Mouse (Mus musculus) hindbrain, embryonic 14.5 days (tissue): ENCODE measurements around the gene Etl4. TPM values are rescaled to one million over a fixed set of nuclear protein-coding genes. Genes with fewer than 3 reads are reported as not detected.

Experiments
- ATAC-seq: fragments of 200-750 bp; cut with Nextera tagmentation; 2 replicates; pipeline ENCODE4 v1.8.0; 2017; ENCODE audit warnings: moderate number of reproducible peaks, mild to moderate bottlenecking, moderate TSS enrichment, moderate library complexity; ENCODE audit not compliant: low FRiP score
- DNase-seq: peaks from one replicate; pipeline ENCODE4 v3.0.0-alpha.2; 2015; ENCODE audit warnings: low spot score
- H3K27ac ChIP-seq: fragments of 300-500 bp; sonication (generic); 2 replicates; pipeline ENCODE4 v1.5.1; 2014; ENCODE audit warnings: mild to moderate bottlenecking, moderate library complexity
- H3K27me3 ChIP-seq: fragments of 300-500 bp; sonication (generic); 2 replicates; pipeline ENCODE4 v1.6.1; 2014; ENCODE audit warnings: mild to moderate bottlenecking, low read length, mixed read lengths; ENCODE audit not compliant: control insufficient read depth, insufficient read depth
- H3K36me3 ChIP-seq: fragments of 300-500 bp; sonication (generic); replicated peaks from 2 replicates; pipeline ENCODE4 v1.6.1; 2014; ENCODE audit not compliant: control insufficient read depth, insufficient read depth
- H3K4me1 ChIP-seq: fragments of 300-500 bp; sonication (generic); replicated peaks from 2 replicates; pipeline ENCODE4 v1.6.1; 2014; ENCODE audit warnings: antibody characterized with exemption, low read length, mixed read lengths; ENCODE audit not compliant: control insufficient read depth, insufficient read depth
- H3K4me2 ChIP-seq: fragments of 300-500 bp; sonication (generic); replicated peaks from 2 replicates; pipeline ENCODE4 v1.6.1; 2014; ENCODE audit warnings: mild to moderate bottlenecking, moderate library complexity
- H3K4me3 ChIP-seq: fragments of 300-500 bp; sonication (generic); replicated peaks from 2 replicates; pipeline ENCODE4 v1.5.1; 2014; ENCODE audit warnings: mild to moderate bottlenecking, low read length
- H3K9ac ChIP-seq: fragments of 300-500 bp; sonication (generic); 2 replicates; pipeline ENCODE4 v1.6.1; 2014
- H3K9me3 ChIP-seq: fragments of 300-500 bp; sonication (generic); 2 replicates; pipeline ENCODE4 v1.6.1; 2016; ENCODE audit warnings: low read length; ENCODE audit not compliant: control insufficient read depth
- WGBS: fragments of 180-500 bp; shearing (Covaris S2); extraction: QIAGEN DNeasy Blood & Tissue Kit; methylation state at CpG from one replicate; pipeline ENCODE4 v1.1.7; 2014; 5-methylcytosine and 5-hydroxymethylcytosine counted together
- polyA plus RNA-seq: library from polyadenylated mRNA; unstranded; fragments of >200 nt; fragmentation: Nextera tagmentation; extraction: Ambion mirVana; gene quantifications from 2 replicates; pipeline ENCODE4 v1.2.1, GENCODE M21; 2014

The Etl4 gene
- polyA plus RNA-seq, 1 experiment from 2014 or later, result 5.9 TPM

GRCm38 (mm10) chr2:20276124-20276523 is 366.5 kb downstream of the Etl4 start:
- WGBS, result 58% methylated on average over 2 of the region's 2 CpGs
- Histone ChIP-seq H3K27ac (no peak overlapping the region), H3K27me3 (no peaks in the 10 kb centered on the region), H3K4me1 (no peaks in the 10 kb centered on the region), H3K36me3 (no peaks in the 10 kb centered on the region), H3K9me3 (no peaks in the 10 kb centered on the region), H3K9ac (no peak overlapping the region), H3K4me3 (no peak overlapping the region), H3K4me2 (no peak overlapping the region)
- peak; percentile 80 for DNase-seq
- no peak for ATAC-seq

- no peak overlapping the region for H3K4me3 ChIP-seq
- WGBS, result 70% methylated on average over 2 of the region's 2 CpGs
- no peak overlapping the region for H3K4me2 ChIP-seq
- no peaks in the 10 kb centered on the region for H3K36me3 ChIP-seq
- no peak for ATAC-seq
- H3K9me3 ChIP-seq, result no peaks in the 10 kb centered on the region
- no peak overlapping the region for H3K9ac ChIP-seq
- H3K4me1 ChIP-seq, result no peaks in the 10 kb centered on the region
- H3K27me3 ChIP-seq, result no peaks in the 10 kb centered on the region
- H3K27ac ChIP-seq, result no peak overlapping the region
- DNase-seq, result no peak
Measured at GRCm38 (mm10) chr2:20281903-20282302, 372.3 kb downstream of the Etl4 start.

GRCm38 (mm10) chr2:20284425-20284824 is 374.8 kb downstream of the Etl4 start:
- DNase-seq (no peak), ATAC-seq (no peak)
- no peaks in the 10 kb centered on the region for H3K36me3 ChIP-seq
- no peak overlapping the region for H3K9ac ChIP-seq
- no peak overlapping the region for H3K4me2 ChIP-seq
- no peak overlapping the region for H3K4me3 ChIP-seq
- no peaks in the 10 kb centered on the region for H3K4me1 ChIP-seq
- H3K9me3 ChIP-seq, result no peaks in the 10 kb centered on the region
- WGBS, result 79% methylated on average over 2 of the region's 2 CpGs
- H3K27ac ChIP-seq, result no peak overlapping the region
- no peaks in the 10 kb centered on the region for H3K27me3 ChIP-seq

DNA sequence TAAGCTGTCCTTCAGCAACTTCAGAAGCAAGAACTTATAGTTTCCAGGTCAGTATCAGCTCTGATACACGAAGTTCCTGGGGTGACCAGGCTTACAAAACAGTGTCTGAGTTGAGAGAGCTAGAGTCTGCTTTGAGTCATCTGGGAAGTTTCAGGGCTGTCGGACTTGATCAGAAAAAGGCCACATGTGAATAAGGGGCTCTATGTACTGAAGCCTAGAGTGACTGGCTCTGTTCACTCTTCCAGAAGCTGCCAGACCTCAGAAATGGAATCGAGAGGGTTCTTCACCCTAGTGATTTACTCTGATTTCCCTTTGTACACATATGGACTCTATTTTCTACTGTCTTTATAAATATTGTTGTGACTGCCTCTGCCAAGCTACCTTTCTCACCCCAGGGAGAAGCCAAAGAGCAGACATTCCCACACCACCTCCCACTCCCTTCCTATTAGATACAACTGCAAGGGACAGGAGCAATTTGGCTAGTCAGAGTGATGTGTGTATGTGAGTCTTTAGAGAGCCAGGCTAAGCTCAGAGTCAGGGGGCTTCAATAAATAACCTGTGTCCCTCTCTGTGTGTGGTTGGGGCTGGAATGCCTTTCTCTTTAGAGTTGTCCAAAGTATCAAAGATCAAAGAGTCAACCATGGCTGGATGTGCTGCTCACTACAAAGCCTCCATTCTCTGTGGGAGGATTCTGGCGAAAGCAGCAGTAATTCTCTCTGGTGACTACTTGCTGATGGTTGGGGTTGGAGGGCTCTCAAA is 381.6 kb downstream of the Etl4 start:
- H3K4me2 ChIP-seq, result no peak overlapping the region
- H3K4me1 ChIP-seq, result no peaks in the 10 kb centered on the region
- no peak overlapping the region for H3K27ac ChIP-seq
- WGBS, result 64% methylated on average over 4 of the region's 4 CpGs
- DNase-seq (no peak), ATAC-seq (no peak)
- H3K9me3 ChIP-seq, result no peaks in the 10 kb centered on the region
- no peaks in the 10 kb centered on the region for H3K36me3 ChIP-seq
- no peak overlapping the region for H3K4me3 ChIP-seq
- H3K9ac ChIP-seq, result no peak overlapping the region
- no peaks in the 10 kb centered on the region for H3K27me3 ChIP-seq

DNA sequence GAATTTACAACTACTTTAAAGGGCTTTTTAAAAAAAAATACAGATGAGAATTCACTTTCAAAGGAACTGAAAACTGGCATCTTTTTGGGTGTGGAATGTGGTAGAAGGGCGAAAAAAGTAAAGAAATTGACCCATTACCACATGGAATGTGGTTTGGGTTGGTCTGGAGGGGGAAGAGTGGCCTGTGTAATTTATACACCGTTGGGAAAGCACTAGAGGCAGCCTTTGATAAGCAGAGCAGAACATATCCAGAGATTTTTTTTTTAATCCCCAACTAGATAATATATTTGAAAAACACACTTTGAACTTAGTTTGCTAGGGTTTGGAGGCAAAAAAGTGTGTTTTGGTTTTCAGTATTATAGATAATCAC is 382.1 kb downstream of the Etl4 start:
- Histone ChIP-seq H3K9me3 (no peaks in the 10 kb centered on the region), H3K4me2 (no peak overlapping the region), H3K4me3 (no peak overlapping the region), H3K27me3 (no peaks in the 10 kb centered on the region), H3K27ac (no peak overlapping the region), H3K36me3 (no peaks in the 10 kb centered on the region), H3K4me1 (no peaks in the 10 kb centered on the region), H3K9ac (no peak overlapping the region)
- DNase-seq (no peak), ATAC-seq (no peak)
- 43% methylated on average over 2 of the region's 2 CpGs for WGBS

- no peak overlapping the region for H3K4me3 ChIP-seq
- ATAC-seq (no peak), DNase-seq (no peak)
- H3K27ac ChIP-seq, result no peak overlapping the region
- 84% methylated on average over 8 of the region's 8 CpGs for WGBS
- no peak overlapping the region for H3K4me2 ChIP-seq
- H3K9me3 ChIP-seq, result no peaks in the 10 kb centered on the region
- H3K4me1 ChIP-seq, result no peaks in the 10 kb centered on the region
- no peaks in the 10 kb centered on the region for H3K27me3 ChIP-seq
- H3K9ac ChIP-seq, result no peak overlapping the region
- no peaks in the 10 kb centered on the region for H3K36me3 ChIP-seq
Measured at GRCm38 (mm10) chr2:20293336-20293735, 383.8 kb downstream of the Etl4 start.

DNA sequence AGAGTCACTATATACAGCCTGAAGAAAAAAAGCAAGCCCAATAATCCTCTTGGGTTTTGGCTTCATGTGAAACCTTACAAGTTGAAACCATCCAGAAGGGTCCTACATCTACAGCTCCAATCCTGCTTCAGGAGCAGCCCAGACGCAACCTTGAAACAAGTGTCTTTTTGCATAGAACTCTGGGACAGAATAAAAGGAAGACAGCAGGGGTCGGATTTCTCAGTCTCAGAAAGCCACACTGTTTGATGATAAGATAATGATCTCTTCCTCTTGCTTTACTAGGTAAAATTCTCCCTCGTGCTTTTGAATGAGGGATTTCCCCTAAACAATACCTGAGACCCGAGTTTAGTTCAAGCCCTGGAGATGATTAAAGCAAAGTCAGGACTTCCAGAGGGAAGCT is 385.0 kb downstream of the Etl4 start:
- DNase-seq, result no peak
- Histone ChIP-seq H3K4me3 (no peak overlapping the region), H3K36me3 (no peaks in the 10 kb centered on the region), H3K4me2 (no peak overlapping the region), H3K27me3 (no peaks in the 10 kb centered on the region), H3K27ac (no peak overlapping the region), H3K9me3 (no peaks in the 10 kb centered on the region), H3K4me1 (no peaks in the 10 kb centered on the region), H3K9ac (no peak overlapping the region)
- ATAC-seq, result no peak
- WGBS, result 23% methylated on average over 4 of the region's 4 CpGs

- no peak overlapping the region for H3K4me3 ChIP-seq
- H3K4me1 ChIP-seq, result no peaks in the 10 kb centered on the region
- no peak for ATAC-seq
- 90% methylated on average over 3 of the region's 3 CpGs for WGBS
- no peak overlapping the region for H3K9ac ChIP-seq
- DNase-seq, result no peak
- H3K9me3 ChIP-seq, result no peaks in the 10 kb centered on the region
- no peaks in the 10 kb centered on the region for H3K36me3 ChIP-seq
- H3K27ac ChIP-seq, result no peak overlapping the region
- no peak overlapping the region for H3K4me2 ChIP-seq
- H3K27me3 ChIP-seq, result no peaks in the 10 kb centered on the region
Measured at GRCm38 (mm10) chr2:20302517-20302916, 392.9 kb downstream of the Etl4 start.

GRCm38 (mm10) chr2:20324954-20325353 is 415.4 kb downstream of the Etl4 start:
- no peak for ATAC-seq
- no peak for DNase-seq
- H3K4me1 ChIP-seq, result no peaks in the 10 kb centered on the region
- no peak overlapping the region for H3K4me3 ChIP-seq
- no peaks in the 10 kb centered on the region for H3K9me3 ChIP-seq
- no peak overlapping the region for H3K9ac ChIP-seq
- 70% methylated on average over 1 of the region's 1 CpGs for WGBS
- no peaks in the 10 kb centered on the region for H3K27me3 ChIP-seq
- no peak overlapping the region for H3K27ac ChIP-seq
- no peaks in the 10 kb centered on the region for H3K36me3 ChIP-seq
- H3K4me2 ChIP-seq, result no peak overlapping the region

DNA sequence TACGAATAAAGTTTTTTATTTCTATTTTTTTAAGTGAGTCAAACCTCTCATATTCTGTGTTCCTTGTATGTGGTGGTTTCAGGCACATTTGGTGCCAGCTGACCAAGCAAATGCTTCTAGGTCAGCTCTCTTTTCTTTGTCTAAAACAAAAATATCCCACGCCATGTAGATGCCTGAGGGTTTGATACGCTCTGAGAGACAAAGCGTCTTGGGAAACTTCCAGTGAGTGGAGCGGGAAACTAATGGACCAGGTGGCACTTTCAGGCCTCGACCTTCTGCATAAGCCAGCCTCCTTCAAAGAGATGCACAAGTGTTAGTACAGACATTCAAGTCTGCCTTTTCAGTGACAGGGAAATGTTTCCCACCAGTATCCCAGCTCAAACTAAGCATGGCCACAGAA is 426.6 kb downstream of the Etl4 start:
- whole genome bisulfite sequencing, result 79% methylated on average over 6 of the region's 6 CpGs
- no peaks in the 10 kb centered on the region for H3K27me3 ChIP-seq
- H3K9me3 ChIP-seq, result no peaks in the 10 kb centered on the region
- no peaks in the 10 kb centered on the region for H3K36me3 ChIP-seq
- no peak overlapping the region for H3K4me3 ChIP-seq
- H3K27ac ChIP-seq, result no peak overlapping the region
- DNase-seq (no peak), ATAC-seq (no peak)
- H3K4me2 ChIP-seq, result no peak overlapping the region
- no peak overlapping the region for H3K9ac ChIP-seq
- H3K4me1 ChIP-seq, result no peaks in the 10 kb centered on the region
